Mouse (Mus musculus) embryonic fibroblast, embryonic 13.5 days (primary cell): ENCODE data around the gene Khsrp. TPM values are rescaled to one million over a fixed set of nuclear protein-coding genes. Genes with fewer than 3 reads are reported as not detected.

Experiments used
- H3K27ac ChIP-seq: 2 replicates; pipeline ENCODE4 v1.5.1; 2012; ENCODE audit warnings: low read length, control low read depth, inconsistent platforms; ENCODE audit not compliant: insufficient read depth
- H3K4me1 ChIP-seq: 2 replicates; pipeline ENCODE4 v1.6.1; 2011; ENCODE audit warnings: low read length; ENCODE audit not compliant: control insufficient read depth, insufficient read depth
- H3K4me3 ChIP-seq: 2 replicates; pipeline ENCODE4 v1.5.1; 2011; ENCODE audit warnings: mild to moderate bottlenecking, control low read depth, low read length; ENCODE audit not compliant: insufficient read depth
- CTCF ChIP-seq: IDR thresholded peaks from 2 replicates; pipeline ENCODE4 v1.5.1; 2011; ENCODE audit warnings: mild to moderate bottlenecking, control low read depth, low read length, moderate library complexity, borderline replicate concordance; ENCODE audit not compliant: insufficient read depth
- POLR2A ChIP-seq: IDR thresholded peaks from 2 replicates; pipeline ENCODE4 v1.6.1; 2011; ENCODE audit warnings: low read depth, mild to moderate bottlenecking, control low read depth, low read length, moderate library complexity
- polyA plus RNA-seq: library from polyadenylated mRNA; stranded (reverse); fragments of >200 nt; gene quantifications from 2 replicates; pipeline ENCODE4 v1.2.4, GENCODE M21; 2011; ENCODE audit warnings: low read depth; ENCODE audit not compliant: missing spikeins, insufficient read length

Khsrp gene
- polyA plus RNA-seq, 1 experiment, result 82.4 TPM

GRCm38 (mm10) chr17:57003994-57004393 lies 27.3 kb downstream of the Khsrp start:
- H3K4me1 ChIP-seq, result peaks cover 9% of the 10 kb centered on the region
- H3K4me3 ChIP-seq, result no peak overlapping the region
- TF ChIP-seq CTCF (no peak), POLR2A (no peak)
- no peak overlapping the region for H3K27ac ChIP-seq

- Histone ChIP-seq H3K4me3 (no peak overlapping the region), H3K4me1 (peaks cover 11% of the 10 kb centered on the region), H3K27ac (peak overlapping the region; percentile 7)
- TF ChIP-seq CTCF (no peak), POLR2A (no peak)
These were observed 30.1 kb downstream of the Khsrp start for GRCm38 (mm10) chr17:57001228-57001627.

- TF ChIP-seq POLR2A, result no peak
- TF ChIP-seq CTCF, result no peak
- no peak within 1 kb of the TSS for H3K27ac ChIP-seq
- peaks cover 11% of the 10 kb centered on the region for H3K4me1 ChIP-seq
- no peak within 1 kb of the TSS for H3K4me3 ChIP-seq
These were observed 31.2 kb downstream of the Khsrp start, which contains the start of gene Pspn for GRCm38 (mm10) chr17:56999968-57000609. TSS of gene Pspn (minus strand) at chr17:57000018.

GRCm38 (mm10) chr17:56999414-56999813 lies 31.9 kb downstream of the Khsrp start:
- H3K4me3 ChIP-seq, result no peak overlapping the region
- peaks cover 11% of the 10 kb centered on the region for H3K4me1 ChIP-seq
- TF ChIP-seq CTCF, result no peak
- no peak for TF ChIP-seq POLR2A
- no peak overlapping the region for H3K27ac ChIP-seq

- H3K27ac ChIP-seq, result no peak within 1 kb of the TSS
- peaks cover 11% of the 10 kb centered on the region for H3K4me1 ChIP-seq
- TF ChIP-seq POLR2A, result peak; percentile 82
- TF ChIP-seq CTCF, result no peak
- H3K4me3 ChIP-seq, result peak within 1 kb of the TSS; percentile 63
These were observed 34.2 kb downstream of the Khsrp start, which contains the start of gene Alkbh7 for GRCm38 (mm10) chr17:56997029-56997667. TSS of gene Alkbh7 (plus strand) at chr17:56997339.

GRCm38 (mm10) chr17:56996506-56996905 lies 34.8 kb downstream of the Khsrp start:
- Histone ChIP-seq H3K4me1 (peaks cover 9% of the 10 kb centered on the region), H3K27ac (no peak overlapping the region), H3K4me3 (no peak overlapping the region)
- TF ChIP-seq POLR2A (no peak), CTCF (no peak)

GRCm38 (mm10) chr17:56995046-56995445 lies 36.3 kb downstream of the Khsrp start:
- Histone ChIP-seq H3K4me3 (no peak overlapping the region), H3K4me1 (0 out of 2 replicates have a peak, but pooled peaks cover 2% of the 10 kb centered on the region), H3K27ac (no peak overlapping the region)
- TF ChIP-seq POLR2A (no peak), CTCF (no peak)

GRCm38 (mm10) chr17:56990966-56991365 lies 40.4 kb downstream of the Khsrp start:
- Histone ChIP-seq H3K27ac (no peak overlapping the region), H3K4me3 (peak overlapping the region; percentile 66), H3K4me1 (no peaks in the 10 kb centered on the region)
- TF ChIP-seq CTCF (no peak), POLR2A (no peak)

- H3K4me3 ChIP-seq, result peak within 1 kb of the TSS; percentile 66
- peak within 1 kb of the TSS; percentile 34; the same call in 1 of the 2 replicates for H3K27ac ChIP-seq
- no peaks in the 10 kb centered on the region for H3K4me1 ChIP-seq
- TF ChIP-seq CTCF (no peak), POLR2A (peak; percentile 96)
These were observed 41.1 kb downstream of the Khsrp start, which contains the start of gene Clpp for GRCm38 (mm10) chr17:56990115-56990746. TSS of gene Clpp (plus strand) at chr17:56990305.

- no peaks in the 10 kb centered on the region for H3K4me1 ChIP-seq
- peak overlapping the region; percentile 66 for H3K4me3 ChIP-seq
- TF ChIP-seq POLR2A (peak; percentile 76; the same call in 1 of the 2 replicates), CTCF (no peak)
- peak overlapping the region; percentile 34; the same call in 1 of the 2 replicates for H3K27ac ChIP-seq
These were observed 41.7 kb downstream of the Khsrp start for GRCm38 (mm10) chr17:56989467-56990114.
